Mouse (Mus musculus): ENCODE data around the gene Fbxw5. TPM values are rescaled to one million over a fixed set of nuclear protein-coding genes. Genes with fewer than 3 reads are reported as not detected.

The Fbxw5 gene
- polyA plus RNA-seq, 1 experiment from 2014 or later: 151 TPM

- no peak overlapping the region for H3K9ac ChIP-seq
- H3K27ac ChIP-seq: no peak overlapping the region
- no peaks in the 10 kb centered on the region for H3K27me3 ChIP-seq (replicated peaks)
- H3K4me1 ChIP-seq: peaks cover 20% of the 10 kb centered on the region
- H3K36me3 ChIP-seq (replicated peaks): peaks cover 24% of the 10 kb centered on the region
- no peak overlapping the region for H3K4me2 ChIP-seq
- H3K4me3 ChIP-seq: no peak overlapping the region
- WGBS: 84% methylated on average over 3 of the region's 3 CpGs
- ATAC-seq (replicated peaks): no peak
- no peaks in the 10 kb centered on the region for H3K9me3 ChIP-seq
Measured at GRCm38 (mm10) chr2:25502726-25503125, 2.2 kb downstream of the Fbxw5 start.

DNA sequence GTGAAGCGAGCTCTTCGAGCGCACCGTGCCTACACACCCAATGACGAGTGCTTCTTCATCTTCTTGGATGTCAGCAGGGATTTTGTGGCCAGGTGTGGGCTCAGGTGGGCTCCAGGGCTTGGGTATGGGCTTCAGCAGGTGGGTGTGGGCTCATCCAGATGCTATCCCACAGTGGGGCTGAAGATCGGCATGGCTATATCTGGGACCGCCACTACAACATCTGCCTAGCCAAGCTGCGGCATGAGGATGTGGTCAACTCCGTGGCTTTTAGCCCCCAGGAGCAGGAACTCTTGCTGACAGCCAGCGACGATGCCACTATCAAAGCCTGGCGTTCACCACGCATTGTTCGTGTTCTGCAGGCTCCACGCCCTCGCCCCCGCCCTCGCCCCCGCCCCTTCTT lies 4.0 kb downstream of the Fbxw5 start:
- WGBS: 97% methylated on average over 19 of the region's 19 CpGs

GRCm38 (mm10) chr2:25505000-25505399 lies 4.5 kb downstream of the Fbxw5 start:
- Histone ChIP-seq H3K9ac (no peak overlapping the region), H3K4me1 (peaks cover 19% of the 10 kb centered on the region), H3K4me3 (no peak overlapping the region), H3K27me3 (replicated peaks) (no peaks in the 10 kb centered on the region), H3K9me3 (no peaks in the 10 kb centered on the region), H3K36me3 (replicated peaks) (peaks cover 24% of the 10 kb centered on the region), H3K4me2 (no peak overlapping the region), H3K27ac (no peak overlapping the region)
- 100% methylated on average over 1 of the region's 1 CpGs for WGBS
- ATAC-seq (replicated peaks): no peak

More for the DNA sequence above, 4.0 kb downstream of the Fbxw5 start:
- no peak for ATAC-seq (replicated peaks)
- H3K27ac ChIP-seq: no peak overlapping the region
- H3K4me2 ChIP-seq: no peak overlapping the region
- peaks cover 20% of the 10 kb centered on the region for H3K4me1 ChIP-seq
- peaks cover 24% of the 10 kb centered on the region for H3K36me3 ChIP-seq (replicated peaks)
- no peak overlapping the region for H3K4me3 ChIP-seq
- H3K9me3 ChIP-seq: no peaks in the 10 kb centered on the region
- H3K9ac ChIP-seq: no peak overlapping the region
- no peaks in the 10 kb centered on the region for H3K27me3 ChIP-seq (replicated peaks)

DNA sequence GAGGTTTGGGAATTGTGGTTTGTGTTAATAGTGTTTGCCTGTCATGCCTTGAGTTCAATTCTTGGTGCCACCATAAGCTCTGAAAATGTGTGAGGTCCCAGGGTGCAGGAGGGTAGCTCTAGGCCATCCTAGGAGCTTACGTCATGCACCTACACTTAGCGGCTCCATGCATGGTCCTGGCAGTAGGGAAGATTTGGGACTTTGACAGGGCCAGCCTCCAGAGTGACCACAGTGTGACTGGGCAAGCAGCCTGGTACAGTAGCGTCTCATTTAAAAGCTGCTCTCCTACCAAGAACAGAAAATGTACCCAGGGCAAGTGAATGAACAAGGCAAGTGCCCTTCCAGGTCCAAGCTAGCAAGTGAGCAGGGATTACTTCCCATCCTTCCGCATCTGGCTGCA lies 5.3 kb downstream of the Fbxw5 start:
- H3K36me3 ChIP-seq (replicated peaks): peaks cover 24% of the 10 kb centered on the region
- H3K9ac ChIP-seq: no peak overlapping the region
- no peaks in the 10 kb centered on the region for H3K9me3 ChIP-seq
- no peak overlapping the region for H3K4me2 ChIP-seq
- 96% methylated on average over 4 of the region's 4 CpGs for WGBS
- no peak for ATAC-seq (replicated peaks)
- H3K4me1 ChIP-seq: peaks cover 14% of the 10 kb centered on the region
- H3K27ac ChIP-seq: no peak overlapping the region
- H3K4me3 ChIP-seq: no peak overlapping the region
- H3K27me3 ChIP-seq (replicated peaks): no peaks in the 10 kb centered on the region

DNA sequence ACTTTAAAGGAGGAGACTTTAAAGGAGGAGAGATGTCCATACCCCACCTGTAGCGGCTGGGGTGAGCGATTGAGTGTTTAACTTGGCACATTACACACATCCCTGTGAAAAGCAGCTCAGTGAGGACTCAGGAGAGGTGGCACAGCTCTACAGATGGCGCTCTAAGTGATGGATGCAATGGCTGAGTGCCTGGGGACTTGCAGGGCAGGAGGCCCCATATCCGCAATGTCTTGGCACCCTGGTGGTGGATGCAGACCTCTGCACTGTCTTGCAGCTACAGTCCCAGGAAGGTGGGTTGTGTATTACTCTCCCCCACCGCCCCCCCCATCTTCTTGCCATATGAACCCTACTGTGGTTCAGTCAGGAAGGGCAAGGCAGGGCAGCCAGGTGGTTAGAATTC lies 6.4 kb downstream of the Fbxw5 start:
- WGBS: 38% methylated on average over 5 of the region's 5 CpGs
- Histone ChIP-seq H3K4me1 (peaks cover 6% of the 10 kb centered on the region), H3K9me3 (no peaks in the 10 kb centered on the region), H3K36me3 (replicated peaks) (peaks cover 24% of the 10 kb centered on the region), H3K27me3 (replicated peaks) (no peaks in the 10 kb centered on the region), H3K4me2 (no peak overlapping the region), H3K27ac (no peak overlapping the region), H3K9ac (no peak overlapping the region), H3K4me3 (no peak overlapping the region)
- no peak for ATAC-seq (replicated peaks)

- Histone ChIP-seq H3K27me3 (replicated peaks) (no peaks in the 10 kb centered on the region), H3K9me3 (no peaks in the 10 kb centered on the region), H3K27ac (no peak overlapping the region), H3K9ac (no peak overlapping the region), H3K4me1 (no peaks in the 10 kb centered on the region), H3K36me3 (replicated peaks) (peaks cover 11% of the 10 kb centered on the region; the same call in 1 of the 2 replicates), H3K4me2 (no peak overlapping the region), H3K4me3 (no peak overlapping the region)
- 72% methylated on average over 3 of the region's 3 CpGs for WGBS
- no peak for ATAC-seq (replicated peaks)
Measured at GRCm38 (mm10) chr2:25509912-25510311, 9.4 kb downstream of the Fbxw5 start.

- Histone ChIP-seq H3K4me3 (no peak overlapping the region), H3K27ac (no peak overlapping the region), H3K9ac (no peak overlapping the region), H3K27me3 (replicated peaks) (no peaks in the 10 kb centered on the region), H3K36me3 (replicated peaks) (peaks cover 30% of the 10 kb centered on the region), H3K9me3 (no peaks in the 10 kb centered on the region), H3K4me1 (no peaks in the 10 kb centered on the region), H3K4me2 (no peak overlapping the region)
- 94% methylated on average over 9 of the region's 9 CpGs for WGBS
- no peak for ATAC-seq (replicated peaks)
Measured at GRCm38 (mm10) chr2:25526510-25527302, 26.2 kb downstream of the Fbxw5 start.

DNA sequence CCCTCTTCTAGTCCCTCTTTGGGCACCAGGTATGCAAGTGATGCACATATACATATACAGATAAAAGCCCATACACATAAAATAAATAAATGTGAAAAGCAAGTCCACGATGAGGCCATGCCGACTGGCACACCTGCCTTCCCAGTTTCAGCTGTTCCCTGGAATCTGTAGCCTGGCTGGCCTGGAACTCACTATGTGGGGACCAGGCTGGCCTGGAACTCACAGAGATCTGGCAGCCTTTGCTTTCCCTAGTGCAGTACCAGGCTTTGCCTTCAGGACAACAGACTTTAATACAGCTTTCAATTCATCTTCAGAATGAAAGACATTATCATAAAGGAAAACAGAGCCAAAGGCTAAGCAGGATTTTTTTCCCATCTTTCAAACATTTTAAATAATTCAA lies 33.2 kb downstream of the Fbxw5 start:
- WGBS: 98% methylated on average over 2 of the region's 2 CpGs
- Histone ChIP-seq H3K4me2 (no peak overlapping the region), H3K9ac (no peak overlapping the region)

GRCm38 (mm10) chr2:25534178-25534865 lies 33.8 kb downstream of the Fbxw5 start:
- Histone ChIP-seq H3K27ac (no peak overlapping the region), H3K4me3 (no peak overlapping the region), H3K9ac (no peak overlapping the region), H3K36me3 (replicated peaks) (peaks cover 3% of the 10 kb centered on the region; the same call in 1 of the 2 replicates), H3K4me2 (no peak overlapping the region), H3K4me1 (no peaks in the 10 kb centered on the region), H3K9me3 (no peaks in the 10 kb centered on the region), H3K27me3 (replicated peaks) (no peaks in the 10 kb centered on the region)
- ATAC-seq (replicated peaks): no peak
- WGBS: 87% methylated on average over 3 of the region's 3 CpGs

More for the DNA sequence above, 33.2 kb downstream of the Fbxw5 start:
- Histone ChIP-seq H3K27me3 (replicated peaks) (no peaks in the 10 kb centered on the region), H3K27ac (no peak overlapping the region), H3K36me3 (replicated peaks) (peaks cover 3% of the 10 kb centered on the region; the same call in 1 of the 2 replicates), H3K9me3 (no peaks in the 10 kb centered on the region), H3K4me3 (no peak overlapping the region), H3K4me1 (no peaks in the 10 kb centered on the region)
- ATAC-seq (replicated peaks): no peak

- Histone ChIP-seq H3K27me3 (replicated peaks) (no peaks in the 10 kb centered on the region), H3K4me1 (no peaks in the 10 kb centered on the region), H3K9ac (no peak overlapping the region), H3K27ac (no peak overlapping the region), H3K9me3 (no peaks in the 10 kb centered on the region), H3K36me3 (replicated peaks) (peaks cover 3% of the 10 kb centered on the region; the same call in 1 of the 2 replicates), H3K4me2 (no peak overlapping the region), H3K4me3 (no peak overlapping the region)
- ATAC-seq (replicated peaks): no peak
- WGBS: 98% methylated on average over 2 of the region's 2 CpGs
Measured at GRCm38 (mm10) chr2:25534866-25535182, 34.3 kb downstream of the Fbxw5 start.

GRCm38 (mm10) chr2:25536531-25536930 lies 36.0 kb downstream of the Fbxw5 start:
- Histone ChIP-seq H3K9ac (no peak overlapping the region), H3K9me3 (no peaks in the 10 kb centered on the region), H3K4me3 (no peak overlapping the region), H3K4me2 (no peak overlapping the region), H3K4me1 (no peaks in the 10 kb centered on the region), H3K36me3 (replicated peaks) (0 out of 2 replicates have a peak, but pooled peaks cover 3% of the 10 kb centered on the region), H3K27ac (no peak overlapping the region), H3K27me3 (replicated peaks) (no peaks in the 10 kb centered on the region)
- 94% methylated on average over 8 of the region's 8 CpGs for WGBS
- no peak for ATAC-seq (replicated peaks)

DNA sequence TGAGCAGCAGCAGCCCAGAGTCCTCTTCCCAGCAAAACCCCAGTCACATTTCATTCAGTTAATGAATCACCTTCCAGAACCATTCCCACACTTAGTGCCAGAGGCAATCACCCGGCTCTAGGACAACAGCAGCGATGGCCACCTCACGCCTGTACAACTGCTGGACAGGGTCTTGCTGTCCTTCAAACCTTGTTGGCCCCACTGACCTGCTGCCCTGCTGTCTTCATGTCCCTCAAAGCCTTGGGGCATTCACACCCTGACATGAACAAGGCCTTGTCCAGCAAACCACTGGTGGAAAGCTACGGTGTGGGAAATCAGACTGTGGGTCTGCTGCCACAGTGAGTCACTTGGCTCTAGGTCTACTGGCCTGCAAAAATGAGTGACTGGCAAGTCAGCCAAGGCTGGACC lies 40.0 kb downstream of the Fbxw5 start:
- Histone ChIP-seq H3K27me3 (replicated peaks) (no peaks in the 10 kb centered on the region), H3K4me3 (no peak overlapping the region), H3K9me3 (no peaks in the 10 kb centered on the region), H3K27ac (no peak overlapping the region), H3K9ac (no peak overlapping the region), H3K4me1 (no peaks in the 10 kb centered on the region), H3K36me3 (replicated peaks) (0 out of 2 replicates have a peak, but pooled peaks cover 3% of the 10 kb centered on the region), H3K4me2 (no peak overlapping the region)
- 100% methylated on average over 4 of the region's 4 CpGs for WGBS
- ATAC-seq (replicated peaks): no peak
